Mouse (Mus musculus): ENCODE measurements around the gene Emd. TPM values are rescaled to one million over a fixed set of nuclear protein-coding genes. Genes with fewer than 3 reads are reported as not detected.
A peak's percentile ranks its signal among the peaks of the same experiment; 100 is the strongest.

Gene Emd
- total and polyA plus RNA-seq, 3 experiments, result 56.5 to 179 (median 84.2) TPM

- ATAC-seq (ENCODE audit: extremely low read depth, insufficient number of reproducible peaks, low FRiP score, poor library complexity, severe bottlenecking) (peak; percentile 96), DNase-seq (ENCODE audit: low spot score) (peak; percentile 55)
- TF ChIP-seq GATA2 (IDR thresholded peaks at IDR 0.05; ENCODE audit: borderline replicate concordance, low read depth, low read length), result no peak
- no peak for TF ChIP-seq CTCF (IDR thresholded peaks at IDR 0.05; ENCODE audit: low read depth, low read length)
- Histone ChIP-seq H3K4me1 (ENCODE audit: insufficient read depth, low read depth, low read length) (peaks cover 34% of the 10 kb centered on the region), H3K36me3 (replicated peaks) (peaks cover 35% of the 10 kb centered on the region), H3K9me3 (replicated peaks) (no peaks in the 10 kb centered on the region), H3K27me3 (ENCODE audit: insufficient read depth, low read length) (no peaks in the 10 kb centered on the region), H3K4me3 (ENCODE audit: low read depth, low read length) (peak within 1 kb of the TSS; percentile 87)
Measured at GRCm38 (mm10) chrX:74296538-74297448, 42.3 kb downstream of the Emd start, which contains the start of gene Atp6ap1. Gene Atp6ap1 (plus strand): TSS chrX:74297097.

GRCm38 (mm10) chrX:74298348-74298747 is 43.9 kb downstream of the Emd start:
- peaks cover 51% of the 10 kb centered on the region for H3K36me3 ChIP-seq (replicated peaks)

GRCm38 (mm10) chrX:74299721-74300120 is 45.2 kb downstream of the Emd start:
- Histone ChIP-seq H3K9me3 (replicated peaks) (no peaks in the 10 kb centered on the region), H3K27me3 (ENCODE audit: insufficient read depth, low read length) (no peaks in the 10 kb centered on the region), H3K4me3 (ENCODE audit: low read depth, low read length) (no peak overlapping the region), H3K4me1 (ENCODE audit: insufficient read depth, low read depth, low read length) (peaks cover 46% of the 10 kb centered on the region), H3K36me3 (replicated peaks) (peaks cover 64% of the 10 kb centered on the region)
- TF ChIP-seq CTCF (IDR thresholded peaks at IDR 0.05; ENCODE audit: low read depth, low read length) (no peak), GATA2 (IDR thresholded peaks at IDR 0.05; ENCODE audit: borderline replicate concordance, low read depth, low read length) (no peak), GATA1 (IDR thresholded peaks at IDR 0.05; ENCODE audit: borderline replicate concordance, low read length) (no peak), POLR2AphosphoS5 (IDR thresholded peaks at IDR 0.05; ENCODE audit: insufficient replicate concordance, low read depth, low read length) (no peak), TAL1 (conservative IDR thresholded peaks at IDR 0.05; ENCODE audit: low read depth, low read length) (no peak)
- ATAC-seq (ENCODE audit: extremely low read depth, insufficient number of reproducible peaks, low FRiP score, poor library complexity, severe bottlenecking) (no peak), DNase-seq (ENCODE audit: low spot score) (no peak)

More at GRCm38 (mm10) chrX:74298348-74298747, 43.9 kb downstream of the Emd start:
- no peaks in the 10 kb centered on the region for H3K9me3 ChIP-seq (replicated peaks)
- H3K4me3 ChIP-seq (ENCODE audit: low read depth, low read length), result no peak overlapping the region; the same call in 1 of the 2 replicates
- H3K27me3 ChIP-seq (ENCODE audit: insufficient read depth, low read length), result no peaks in the 10 kb centered on the region
- H3K4me1 ChIP-seq (ENCODE audit: insufficient read depth, low read depth, low read length), result peaks cover 34% of the 10 kb centered on the region
- DNase-seq (ENCODE audit: low spot score), result no peak
- TF ChIP-seq CTCF (IDR thresholded peaks at IDR 0.05; ENCODE audit: low read depth, low read length) (no peak), GATA1 (IDR thresholded peaks at IDR 0.05; ENCODE audit: borderline replicate concordance, low read length) (no peak), GATA2 (IDR thresholded peaks at IDR 0.05; ENCODE audit: borderline replicate concordance, low read depth, low read length) (no peak), POLR2AphosphoS5 (IDR thresholded peaks at IDR 0.05; ENCODE audit: insufficient replicate concordance, low read depth, low read length) (no peak)
- no peak for ATAC-seq (ENCODE audit: extremely low read depth, insufficient number of reproducible peaks, low FRiP score, poor library complexity, severe bottlenecking)

- Histone ChIP-seq H3K9me3 (replicated peaks) (no peaks in the 10 kb centered on the region), H3K27me3 (ENCODE audit: insufficient read depth, low read length) (no peaks in the 10 kb centered on the region), H3K4me1 (ENCODE audit: insufficient read depth, low read depth, low read length) (peaks cover 34% of the 10 kb centered on the region), H3K4me3 (ENCODE audit: low read depth, low read length) (peak within 1 kb of the TSS; percentile 76), H3K36me3 (replicated peaks) (peaks cover 85% of the 10 kb centered on the region)
- TF ChIP-seq TAL1 (conservative IDR thresholded peaks at IDR 0.05; ENCODE audit: low read depth, low read length), result no peak
- no peak for TF ChIP-seq CTCF (IDR thresholded peaks at IDR 0.05; ENCODE audit: low read depth, low read length)
- no peak for TF ChIP-seq GATA1 (IDR thresholded peaks at IDR 0.05; ENCODE audit: borderline replicate concordance, low read length)
- TF ChIP-seq GATA2 (IDR thresholded peaks at IDR 0.05; ENCODE audit: borderline replicate concordance, low read depth, low read length), result no peak
- TF ChIP-seq POLR2AphosphoS5 (IDR thresholded peaks at IDR 0.05; ENCODE audit: insufficient replicate concordance, low read depth, low read length), result no peak; the same call in 1 of the 2 replicates
- DNase-seq (ENCODE audit: low spot score) (peak; percentile 41), ATAC-seq (ENCODE audit: extremely low read depth, insufficient number of reproducible peaks, low FRiP score, poor library complexity, severe bottlenecking) (peak; percentile 63)
Measured at GRCm38 (mm10) chrX:74304867-74305700, 50.6 kb downstream of the Emd start, which contains the start of gene Gdi1. Gene Gdi1 (plus strand): TSS chrX:74304998.

Other genes with a start within 250 kb of the Emd start
- gene Irak1, start 230.8 kb upstream of the Emd start, total RNA-seq (2014; fragmentation: Nextera tagmentation), result 76.7 and 101 TPM in 2 replicates
- 35.4 and 39.7 TPM in 2 replicates for gene Irak1, start 230.8 kb upstream of the Emd start, total RNA-seq (2017)
- gene Irak1, start 230.8 kb upstream of the Emd start, polyA plus RNA-seq (2012), result 270 and 286 TPM in 2 replicates
- gene Opn1mw, start 127.2 kb upstream of the Emd start, total RNA-seq (2014; fragmentation: Nextera tagmentation), result not detected in 2 replicates
- not detected in 2 replicates for gene Opn1mw, start 127.2 kb upstream of the Emd start, total RNA-seq (2017)
- gene Opn1mw, start 127.2 kb upstream of the Emd start, polyA plus RNA-seq (2012), result not detected in 2 replicates
- 40.1 and 44.3 TPM in 2 replicates for gene Mecp2, start 119.3 kb upstream of the Emd start, total RNA-seq (2014; fragmentation: Nextera tagmentation)
- gene Mecp2, start 119.3 kb upstream of the Emd start, total RNA-seq (2017), result 18.1 and 21.2 TPM in 2 replicates
- gene Mecp2, start 119.3 kb upstream of the Emd start, polyA plus RNA-seq (2012), result 47.7 and 50.3 TPM in 2 replicates
- not detected in 2 replicates for gene Tex28, start 86.8 kb upstream of the Emd start, total RNA-seq (2014; fragmentation: Nextera tagmentation)
- gene Tex28, start 86.8 kb upstream of the Emd start, total RNA-seq (2017), result not detected in 2 replicates
- gene Tex28, start 86.8 kb upstream of the Emd start, polyA plus RNA-seq (2012), result not detected in 2 replicates
- not detected in 2 replicates for gene Tktl1, start 77.4 kb upstream of the Emd start, total RNA-seq (2014; fragmentation: Nextera tagmentation)
- gene Tktl1, start 77.4 kb upstream of the Emd start, total RNA-seq (2017), result 0.38 and 0.52 TPM in 2 replicates
- not detected in 2 replicates for gene Tktl1, start 77.4 kb upstream of the Emd start, polyA plus RNA-seq (2012)
- gene Flna, start 4.9 kb upstream of the Emd start, total RNA-seq (2014; fragmentation: Nextera tagmentation), result 91.2 and 93.7 TPM in 2 replicates
- gene Flna, start 4.9 kb upstream of the Emd start, total RNA-seq (2017), result 172 and 186 TPM in 2 replicates
- gene Flna, start 4.9 kb upstream of the Emd start, polyA plus RNA-seq (2012), result 41.2 and 47.1 TPM in 2 replicates
- 3,507 and 3,613 TPM in 2 replicates for gene Rpl10, start 16.1 kb downstream of the Emd start, total RNA-seq (2014; fragmentation: Nextera tagmentation)
- gene Rpl10, start 16.1 kb downstream of the Emd start, total RNA-seq (2017), result 1,842 and 1,992 TPM in 2 replicates
- 832 and 1,009 TPM in 2 replicates for gene Rpl10, start 16.1 kb downstream of the Emd start, polyA plus RNA-seq (2012)
- 65.1 and 74.6 TPM in 2 replicates for gene Taz, start 27.2 kb downstream of the Emd start, total RNA-seq (2014; fragmentation: Nextera tagmentation)
- 31.4 and 43.4 TPM in 2 replicates for gene Taz, start 27.2 kb downstream of the Emd start, total RNA-seq (2017)
- 27.9 and 29.8 TPM in 2 replicates for gene Taz, start 27.2 kb downstream of the Emd start, polyA plus RNA-seq (2012)
- gene Dnase1l1, start 27.6 kb downstream of the Emd start, total RNA-seq (2014; fragmentation: Nextera tagmentation), result 25.0 and 25.1 TPM in 2 replicates
- 45.4 and 48.7 TPM in 2 replicates for gene Dnase1l1, start 27.6 kb downstream of the Emd start, total RNA-seq (2017)
- 0.23 and 0.34 TPM in 2 replicates for gene Dnase1l1, start 27.6 kb downstream of the Emd start, polyA plus RNA-seq (2012)
- gene Atp6ap1, start 42.4 kb downstream of the Emd start, total RNA-seq (2014; fragmentation: Nextera tagmentation), result 129 and 137 TPM in 2 replicates
- 265 and 297 TPM in 2 replicates for gene Atp6ap1, start 42.4 kb downstream of the Emd start, total RNA-seq (2017)
- gene Atp6ap1, start 42.4 kb downstream of the Emd start, polyA plus RNA-seq (2012), result 10.4 and 11.2 TPM in 2 replicates
- gene Gdi1, start 50.3 kb downstream of the Emd start, total RNA-seq (2014; fragmentation: Nextera tagmentation), result 239 and 405 TPM in 2 replicates
- 27.7 and 30.6 TPM in 2 replicates for gene Gdi1, start 50.3 kb downstream of the Emd start, total RNA-seq (2017)
- 31.8 and 35.0 TPM in 2 replicates for gene Gdi1, start 50.3 kb downstream of the Emd start, polyA plus RNA-seq (2012)
- gene Fam50a, start 58.3 kb downstream of the Emd start, total RNA-seq (2014; fragmentation: Nextera tagmentation), result 37.9 and 41.0 TPM in 2 replicates
- 78.8 and 99.8 TPM in 2 replicates for gene Fam50a, start 58.3 kb downstream of the Emd start, total RNA-seq (2017)
- 33.8 and 44.5 TPM in 2 replicates for gene Fam50a, start 58.3 kb downstream of the Emd start, polyA plus RNA-seq (2012)
- 20.5 and 24.0 TPM in 2 replicates for gene Plxna3, start 74.4 kb downstream of the Emd start, total RNA-seq (2014; fragmentation: Nextera tagmentation)
- 3.0 and 4.6 TPM in 2 replicates for gene Plxna3, start 74.4 kb downstream of the Emd start, total RNA-seq (2017)
- gene Plxna3, start 74.4 kb downstream of the Emd start, polyA plus RNA-seq (2012), result 18.8 and 19.4 TPM in 2 replicates
- gene Lage3, start 98.9 kb downstream of the Emd start, total RNA-seq (2014; fragmentation: Nextera tagmentation), result 36.5 and 47.9 TPM in 2 replicates
- 32.5 and 36.9 TPM in 2 replicates for gene Lage3, start 98.9 kb downstream of the Emd start, total RNA-seq (2017)
- gene Lage3, start 98.9 kb downstream of the Emd start, polyA plus RNA-seq (2012), result 5.0 and 5.2 TPM in 2 replicates
- 29.0 and 31.2 TPM in 2 replicates for gene Ubl4a, start 118.5 kb downstream of the Emd start, total RNA-seq (2014; fragmentation: Nextera tagmentation)
- 15.6 and 20.6 TPM in 2 replicates for gene Ubl4a, start 118.5 kb downstream of the Emd start, total RNA-seq (2017)
- 16.6 and 26.4 TPM in 2 replicates for gene Ubl4a, start 118.5 kb downstream of the Emd start, polyA plus RNA-seq (2012)
- gene Slc10a3, start 118.7 kb downstream of the Emd start, total RNA-seq (2014; fragmentation: Nextera tagmentation), result 8.5 and 11.0 TPM in 2 replicates
- 5.2 and 8.7 TPM in 2 replicates for gene Slc10a3, start 118.7 kb downstream of the Emd start, total RNA-seq (2017)
- 1.1 and 1.2 TPM in 2 replicates for gene Slc10a3, start 118.7 kb downstream of the Emd start, polyA plus RNA-seq (2012)
- gene Fam3a, start 138.6 kb downstream of the Emd start, total RNA-seq (2014; fragmentation: Nextera tagmentation), result 15.7 and 22.3 TPM in 2 replicates
- 12.5 and 19.1 TPM in 2 replicates for gene Fam3a, start 138.6 kb downstream of the Emd start, total RNA-seq (2017)
- 3.6 and 7.2 TPM in 2 replicates for gene Fam3a, start 138.6 kb downstream of the Emd start, polyA plus RNA-seq (2012)
- gene Ikbkg, start 138.6 kb downstream of the Emd start, total RNA-seq (2014; fragmentation: Nextera tagmentation), result 21.2 and 29.1 TPM in 2 replicates
- gene Ikbkg, start 138.6 kb downstream of the Emd start, total RNA-seq (2017), result 42.3 and 50.9 TPM in 2 replicates
- 19.5 and 23.7 TPM in 2 replicates for gene Ikbkg, start 138.6 kb downstream of the Emd start, polyA plus RNA-seq (2012)
- gene G6pdx, start 174.5 kb downstream of the Emd start, total RNA-seq (2014; fragmentation: Nextera tagmentation), result 61.5 and 65.0 TPM in 2 replicates
- gene G6pdx, start 174.5 kb downstream of the Emd start, total RNA-seq (2017), result 40.2 and 40.7 TPM in 2 replicates
- gene G6pdx, start 174.5 kb downstream of the Emd start, polyA plus RNA-seq (2012), result 6.8 and 13.7 TPM in 2 replicates
- gene Gm6880, start 226.7 kb downstream of the Emd start, total RNA-seq (2014; fragmentation: Nextera tagmentation), result not detected in 2 replicates
- gene Gm6880, start 226.7 kb downstream of the Emd start, total RNA-seq (2017), result not detected in 2 replicates
- not detected in 2 replicates for gene Gm6880, start 226.7 kb downstream of the Emd start, polyA plus RNA-seq (2012)